Mouse (Mus musculus) natural killer cell, adult 2 months (primary cell): Measurements from ENCODE around the gene S100pbp.

Experiments
- DNase-seq, 2 experiments: peaks; one replicate each; pipeline ENCODE4 v3.0.0; 2022; ENCODE audit warnings: low spot score in 2 of 2

The S100pbp gene

GRCm38 (mm10) chr4:129129387-129129786 lies 60.1 kb downstream of the S100pbp start:
- DNase-seq, result no peak

DNA sequence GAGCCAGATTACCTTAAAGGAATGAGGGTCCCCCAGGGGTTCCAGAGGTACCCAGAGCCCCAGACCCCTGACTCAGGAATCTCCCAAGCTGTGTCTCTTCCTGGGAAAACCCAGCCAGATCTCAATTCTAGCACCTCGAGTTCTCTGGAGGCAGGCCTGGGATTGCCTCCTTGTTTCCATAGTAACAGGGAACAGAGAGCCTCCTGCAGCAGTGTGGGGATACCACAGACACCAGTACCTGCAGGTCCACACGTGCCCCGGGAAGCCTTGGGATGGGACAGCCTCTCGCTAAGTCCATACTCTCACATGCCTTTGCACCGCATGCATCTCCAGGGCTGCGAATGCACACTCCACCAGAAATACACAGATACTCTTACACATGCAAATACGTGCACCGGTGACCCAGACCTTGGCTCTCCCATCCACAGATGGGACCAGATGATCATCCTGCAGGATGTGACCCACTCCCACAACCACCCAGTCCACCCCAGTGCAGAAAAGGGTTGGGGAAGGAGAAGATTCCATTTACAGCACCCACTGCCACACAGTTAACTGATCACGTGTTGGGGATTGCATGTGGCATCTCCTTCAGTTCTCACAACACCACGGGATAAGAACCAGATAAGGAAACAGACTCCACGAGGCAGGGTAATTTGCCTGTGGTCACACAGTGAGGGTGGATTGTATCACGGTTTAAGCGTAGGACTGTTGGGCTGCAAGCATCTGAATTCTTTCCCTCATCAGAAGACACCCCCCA lies 60.8 kb downstream of the S100pbp start:
- no peak for DNase-seq

DNA sequence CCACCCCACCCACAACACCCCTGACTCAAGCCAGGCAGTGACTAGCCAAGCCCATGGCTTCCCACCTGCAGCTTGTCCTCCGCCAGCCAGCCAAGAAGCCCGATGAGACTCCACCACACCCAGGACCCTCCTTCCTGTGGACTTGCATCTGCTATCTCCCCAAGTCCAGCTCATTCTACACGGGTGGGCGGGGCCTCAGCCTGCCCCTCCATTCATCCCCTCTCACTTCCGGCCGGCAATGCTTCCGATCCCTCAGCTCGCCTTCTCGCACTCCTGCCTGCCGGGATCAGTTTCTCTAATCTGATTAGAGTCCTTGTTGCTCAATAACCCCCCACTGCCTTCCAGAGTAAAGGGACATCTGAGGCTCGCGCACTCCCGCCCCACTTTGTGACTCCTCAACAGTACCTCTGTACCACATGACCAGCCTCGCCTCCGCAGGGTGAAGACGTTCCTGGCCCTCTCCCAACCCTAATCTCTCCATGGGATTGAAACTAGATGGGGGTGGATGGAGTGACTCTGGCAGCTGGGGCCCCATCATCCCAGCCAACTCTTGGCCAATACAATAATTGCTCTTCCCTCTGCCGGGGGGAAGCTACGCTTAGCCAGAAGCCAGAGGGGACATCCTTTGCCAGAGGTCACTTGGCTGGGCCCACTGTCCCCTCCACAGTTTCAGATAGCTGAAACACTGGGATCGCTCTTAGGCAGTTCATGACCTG lies 63.6 kb downstream of the S100pbp start:
- no peak for DNase-seq

GRCm38 (mm10) chr4:129124652-129125146 lies 64.8 kb downstream of the S100pbp start:
- DNase-seq, result no peak

GRCm38 (mm10) chr4:129122719-129123118 lies 66.8 kb downstream of the S100pbp start:
- no peak for DNase-seq

DNA sequence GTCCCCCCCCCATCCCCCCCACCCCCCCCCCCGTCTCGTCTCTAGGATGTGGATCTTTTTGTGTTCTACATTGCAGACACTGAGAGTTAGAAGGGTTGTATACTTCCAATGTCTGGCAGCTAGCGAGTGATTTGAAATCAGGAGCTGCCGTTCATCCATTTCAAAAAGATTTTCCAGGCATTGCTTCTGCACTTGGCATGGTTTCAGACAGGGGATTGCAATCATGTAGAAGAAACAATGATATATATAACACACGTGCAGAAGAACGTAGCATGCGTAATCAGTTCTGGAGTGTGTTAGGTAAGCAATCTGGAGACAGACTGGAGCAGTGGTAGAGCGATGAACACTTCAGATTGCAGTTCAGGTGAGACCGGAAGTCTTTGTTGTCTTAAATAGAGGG lies 67.4 kb downstream of the S100pbp start:
- DNase-seq, result no peak

DNA sequence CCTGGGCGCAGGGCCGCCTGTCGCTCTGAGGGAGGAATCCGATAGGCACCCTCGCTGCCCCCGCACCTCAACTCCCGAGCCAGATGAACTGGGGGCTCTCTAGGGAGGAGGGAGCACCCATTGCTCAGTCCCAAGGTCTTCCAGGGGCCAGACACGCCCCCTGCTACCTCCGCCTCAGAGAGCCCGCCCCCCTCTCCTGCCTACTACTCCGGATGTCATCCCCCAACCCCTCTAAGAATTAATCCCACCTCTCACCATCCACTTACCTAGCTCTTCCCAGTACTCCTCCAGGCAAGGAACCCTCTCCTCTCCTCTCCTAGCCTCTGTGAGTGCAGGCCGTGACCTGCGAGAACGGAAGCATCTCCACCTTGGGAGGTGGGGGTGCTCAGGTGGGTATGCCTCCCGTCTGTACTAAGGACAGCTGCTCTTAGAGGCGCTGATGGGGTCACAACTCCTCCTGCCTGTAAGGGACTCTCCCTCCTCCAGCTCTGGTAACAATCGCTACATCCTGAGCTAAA lies 67.9 kb downstream of the S100pbp start, which contains the start of gene Hpca:
Hpca (minus strand) TSS at position 468 of the 518 bp plus-strand sequence.
- DNase-seq, result no peak

DNA sequence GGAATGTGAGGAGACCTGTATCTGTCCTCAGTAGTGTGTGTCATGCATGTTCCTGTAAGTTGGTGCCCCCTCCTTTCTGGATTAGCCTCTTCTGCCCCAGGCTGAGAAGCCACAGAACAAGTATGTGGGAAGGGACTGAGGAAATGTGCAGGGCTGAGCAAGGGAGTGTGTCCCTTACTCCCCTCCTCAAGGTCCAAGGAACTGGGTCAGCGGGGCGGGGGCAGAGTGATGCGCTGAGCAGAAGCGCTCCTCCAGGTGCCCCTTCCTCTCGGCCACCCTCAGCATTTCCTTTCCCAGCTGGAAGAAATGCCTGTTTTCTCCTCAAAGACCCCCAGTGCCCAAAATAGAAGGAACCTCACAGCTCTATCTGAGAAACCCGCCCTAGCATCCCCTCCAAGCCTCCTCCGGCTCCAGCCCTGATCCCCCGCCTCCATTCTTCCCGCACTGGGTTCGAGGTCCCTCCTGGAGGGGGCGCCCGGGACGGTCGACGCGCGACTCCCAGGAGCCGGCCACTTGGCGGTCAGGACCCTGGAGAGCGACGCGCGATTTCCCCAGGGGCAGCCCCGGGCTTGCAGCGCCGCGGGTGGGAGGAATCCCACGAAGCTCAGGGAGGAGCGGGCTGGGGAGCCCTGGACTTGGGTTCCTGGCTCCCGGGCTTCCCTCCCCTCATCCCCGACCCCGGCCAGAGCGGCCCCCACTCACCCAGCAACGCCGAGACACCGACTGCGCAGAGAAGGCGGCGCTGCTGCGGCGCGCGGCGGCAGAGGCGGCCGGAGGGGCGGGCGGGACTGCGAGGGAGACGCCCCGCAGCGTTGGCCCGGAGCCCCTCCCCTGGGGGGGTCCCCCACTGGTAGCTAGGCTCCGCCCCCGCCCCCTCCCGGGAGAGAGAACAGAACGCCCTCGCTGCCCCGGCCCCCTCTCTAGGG lies 68.7 kb downstream of the S100pbp start:
- peak in 1 of 2 experiments; percentile 43 for DNase-seq

DNA sequence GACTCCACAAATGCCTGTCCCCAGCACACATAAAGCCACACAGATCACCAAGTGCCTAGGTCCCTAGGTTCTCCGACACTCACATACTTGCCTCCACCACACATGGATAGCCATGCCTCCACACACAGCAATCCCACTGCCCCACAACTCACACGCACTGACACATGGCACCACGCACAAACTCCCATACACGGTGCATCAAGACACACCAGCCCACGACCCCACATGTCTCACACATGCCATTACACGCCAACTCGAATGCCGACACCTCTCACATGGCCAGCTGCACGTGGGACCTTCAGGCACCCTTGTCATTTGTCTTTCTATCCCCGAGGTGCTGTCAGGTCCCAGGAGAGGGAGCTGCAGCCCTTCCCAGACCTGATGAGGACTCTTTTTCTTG lies 69.8 kb downstream of the S100pbp start:
- DNase-seq, result no peak

DNA sequence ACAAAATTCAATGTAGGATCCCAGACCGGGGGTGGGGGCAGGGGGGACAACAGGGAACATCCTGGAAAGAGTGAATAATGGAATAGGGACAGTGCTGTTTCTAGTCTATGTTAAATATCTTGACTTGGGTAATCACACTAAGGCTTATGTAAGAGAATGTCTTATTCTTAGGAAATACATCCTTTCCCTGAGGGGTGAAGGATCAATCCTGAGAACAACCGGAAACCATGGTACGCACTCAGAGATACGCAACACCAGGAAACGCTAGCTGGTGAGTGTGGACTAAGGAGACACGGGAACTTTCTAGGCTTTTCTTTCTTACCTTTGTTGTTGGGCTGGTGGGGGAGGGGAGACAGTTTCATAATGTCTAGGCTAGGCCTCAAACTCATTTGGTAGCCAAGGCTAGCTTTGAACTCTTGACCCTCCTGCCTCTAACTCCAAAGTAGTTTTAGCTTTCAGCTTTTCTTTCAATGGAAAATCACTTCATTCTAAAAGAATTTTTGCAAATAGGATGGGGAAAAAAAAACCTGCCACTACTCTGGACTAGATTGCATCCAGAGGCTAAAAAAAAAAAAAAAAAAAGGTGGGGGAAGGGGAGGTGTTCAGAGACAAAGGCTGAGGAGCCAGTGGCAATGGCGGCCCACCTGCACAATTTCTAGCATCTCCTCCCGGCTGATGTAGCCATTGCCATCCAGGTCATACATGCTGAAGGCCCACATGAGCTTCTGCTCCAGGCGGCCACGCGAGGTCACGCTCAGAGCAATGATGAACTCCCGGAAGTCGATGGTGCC lies 71.6 kb downstream of the S100pbp start:
- no peak for DNase-seq

- no peak for DNase-seq
Observed at GRCm38 (mm10) chr4:129116703-129117102, 72.8 kb downstream of the S100pbp start.

DNA sequence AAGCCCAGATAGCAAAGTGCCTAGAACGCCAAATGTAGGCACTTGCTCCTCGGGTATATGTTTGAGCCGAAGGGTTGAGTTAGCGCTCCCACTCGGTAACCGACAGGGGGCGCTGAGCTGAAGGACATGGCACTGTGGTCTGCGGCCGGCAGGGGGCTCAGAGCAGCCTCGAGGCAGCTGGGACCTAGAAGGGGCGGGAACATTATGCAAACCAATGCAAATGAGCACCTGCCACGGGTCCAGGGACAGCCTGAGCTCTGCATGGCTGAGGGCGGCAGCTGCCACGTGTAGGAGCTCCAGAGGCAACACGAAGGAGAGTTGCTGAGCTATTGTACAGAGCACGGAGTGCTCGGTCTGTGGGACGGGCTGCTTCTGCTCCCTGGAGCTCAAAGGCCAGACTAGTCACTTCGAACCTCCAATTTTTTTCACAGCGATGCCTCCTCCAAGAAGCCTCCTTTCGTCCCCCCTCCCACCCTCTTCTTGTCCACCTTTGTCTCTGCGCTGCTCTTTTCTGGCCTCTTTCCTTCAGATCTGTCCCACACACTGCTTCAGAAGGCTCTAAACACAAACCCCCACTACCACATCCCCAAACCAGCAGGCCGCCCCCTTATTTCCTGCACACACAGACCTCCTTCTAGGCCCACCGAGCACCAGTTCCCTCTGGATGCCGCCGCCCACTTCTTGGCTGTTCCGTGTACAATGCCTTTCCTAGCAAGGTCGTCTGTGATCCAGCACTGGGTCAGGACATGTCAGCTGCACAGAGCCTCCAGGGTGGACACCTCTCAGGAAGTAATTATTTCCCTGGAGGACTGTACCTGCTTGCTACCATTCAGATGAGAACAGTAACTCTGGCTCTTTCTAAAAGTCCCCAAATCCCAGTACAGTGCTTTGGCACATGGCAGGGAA lies 76.2 kb downstream of the S100pbp start:
- DNase-seq, result peak; percentile 28 to 66

DNA sequence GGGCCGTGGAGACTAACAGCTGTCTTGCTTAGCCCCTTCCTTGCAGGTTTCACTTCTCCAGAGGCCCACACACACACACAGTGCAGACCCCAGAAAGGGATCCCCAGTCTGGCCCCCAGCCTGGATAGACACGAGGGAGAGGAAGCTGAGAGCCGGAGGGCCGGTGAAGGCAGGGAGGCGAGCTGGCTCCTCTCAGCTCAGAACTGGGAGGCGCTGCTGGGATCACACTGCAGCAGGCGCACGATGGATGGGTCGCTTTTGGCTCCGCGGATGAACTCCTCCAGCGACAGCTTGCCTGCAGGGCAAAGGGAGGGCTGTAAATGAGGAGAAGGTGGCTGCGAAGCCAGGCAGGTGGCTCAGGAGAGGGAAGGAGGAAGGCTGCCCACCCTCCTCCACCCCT lies 77.3 kb downstream of the S100pbp start:
- no peak for DNase-seq

DNA sequence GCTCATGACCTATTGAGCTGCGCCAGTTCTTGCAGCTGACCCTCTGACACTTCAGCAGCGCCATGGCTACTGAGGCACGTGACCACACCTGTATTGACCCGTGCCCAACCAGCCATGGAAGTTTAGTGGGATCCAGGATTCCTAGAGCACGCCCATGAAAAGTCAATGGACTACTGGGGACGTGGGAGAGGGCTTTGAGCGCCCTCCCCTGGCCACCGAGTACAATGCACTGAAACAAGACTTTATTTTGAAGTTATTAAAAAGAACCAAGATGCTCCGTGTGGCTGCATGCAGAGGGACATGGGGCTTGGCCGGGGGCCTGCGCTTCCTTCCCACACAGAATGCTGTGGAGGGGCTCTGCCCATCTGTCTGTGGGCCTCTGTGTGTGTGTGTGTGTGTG lies 78.2 kb downstream of the S100pbp start:
- no peak for DNase-seq

GRCm38 (mm10) chr4:129110804-129111203 lies 78.7 kb downstream of the S100pbp start:
- DNase-seq, result no peak

DNA sequence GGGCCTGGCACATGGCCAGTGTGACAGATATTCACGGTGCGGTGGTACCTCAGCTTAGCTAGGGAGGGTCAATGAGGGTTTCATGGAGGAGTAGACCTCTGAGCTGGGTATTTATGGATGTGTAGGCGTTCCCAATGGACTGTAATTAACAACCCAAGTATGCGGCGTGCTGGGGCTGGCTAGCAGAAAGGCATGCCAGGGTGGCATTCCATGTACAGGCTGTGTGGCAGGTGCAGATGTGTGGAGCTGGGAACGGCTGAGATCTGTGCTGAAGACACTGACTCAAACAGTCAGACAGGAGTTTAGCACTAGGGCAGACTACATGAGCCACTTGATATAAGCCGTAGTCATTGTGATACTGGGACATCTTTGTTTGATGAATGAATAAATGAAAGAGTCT lies 80.9 kb downstream of the S100pbp start:
- DNase-seq, result no peak

DNA sequence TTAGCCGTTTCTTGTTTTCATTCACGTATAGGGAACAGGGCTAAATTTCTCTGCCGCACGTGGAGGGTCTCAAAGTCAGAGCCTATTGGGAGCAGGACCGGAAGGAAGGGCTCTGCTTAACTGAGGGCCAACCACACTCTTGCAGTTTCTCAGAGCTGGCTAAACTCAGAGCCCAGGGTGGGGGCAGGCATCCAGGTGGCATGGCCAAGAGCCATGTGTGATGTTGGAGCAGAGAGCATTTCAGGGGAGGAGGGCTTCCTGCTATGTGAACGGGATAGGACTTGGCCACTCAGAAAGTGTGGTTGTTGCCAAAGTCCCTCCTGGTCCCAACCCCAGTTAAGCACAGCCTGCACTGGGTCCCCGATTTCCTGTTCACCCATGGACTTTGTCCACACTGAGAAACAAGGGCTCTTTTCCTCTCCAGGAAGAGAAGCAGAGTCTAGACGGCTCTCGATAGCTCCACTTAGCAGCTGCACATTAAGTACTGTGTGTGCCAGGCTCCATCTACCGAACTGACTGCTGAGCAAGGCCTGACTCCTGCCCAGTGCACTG lies 82.1 kb downstream of the S100pbp start:
- DNase-seq, result no peak

GRCm38 (mm10) chr4:129106073-129106472 lies 83.5 kb downstream of the S100pbp start:
- no peak for DNase-seq

GRCm38 (mm10) chr4:129105356-129105755 lies 84.2 kb downstream of the S100pbp start, which contains the start of gene Tmem54:
Tmem54 (plus strand) TSS chr4:129105548.
- DNase-seq, result no peak
